8 mouse cellular contexts compared by ENCODE assay signal in the genomic region with DNA sequence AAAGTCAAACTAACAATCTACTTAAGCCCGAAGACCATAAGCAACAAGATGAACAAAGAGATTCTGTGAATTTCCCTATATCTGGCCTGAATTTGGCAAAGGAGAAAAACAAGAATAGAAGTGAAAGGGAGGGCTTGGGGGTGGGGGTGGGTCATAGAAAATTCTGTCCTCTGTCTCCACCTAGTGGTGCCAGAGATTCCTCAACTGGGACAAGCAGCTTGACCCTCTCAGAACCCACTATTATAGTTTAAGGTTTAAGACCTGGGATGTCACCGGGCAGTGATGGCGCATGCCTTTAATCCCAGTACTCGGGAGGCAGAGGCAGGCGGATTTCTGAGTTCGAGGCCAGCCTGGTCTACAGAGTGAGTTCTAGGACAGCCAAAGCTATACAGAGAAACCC. TPM values are rescaled to one million over a fixed set of nuclear protein-coding genes. Genes with fewer than 3 reads are reported as not detected.
DNase-seq lines count a peak whose midpoint lies in the region; ATAC-seq lines count a peak whose summit lies in the region.
"Had no signal": no experiment of that assay in that cellular context is flagged by ENCODE, and none has a peak within 500 bp of the region (broad histone marks: within the 10 kb centered on the region; RNA-seq: fewer than 3 reads in every experiment).

No protein-coding gene starts in this region.

- H3K4me1 ChIP-seq in kidney, embryonic 15.5 days, result 0 out of 2 replicates have a peak, but pooled peaks cover 2% of the 10 kb centered on the region
- no peaks in the 10 kb centered on the region for H3K4me1 ChIP-seq in embryonic facial prominence, embryonic 14.5 days (ENCODE audit: control insufficient read depth, insufficient read depth, low read length)

- no peak overlapping the region for H3K9ac ChIP-seq in kidney, embryonic 15.5 days
- no peak overlapping the region for H3K9ac ChIP-seq in embryonic facial prominence, embryonic 14.5 days (ENCODE audit: low read depth, low read length)

- no peak for ATAC-seq in kidney, embryonic 15.5 days (replicated peaks; ENCODE audit: low FRiP score)
- no peak for ATAC-seq in embryonic facial prominence, embryonic 14.5 days (ENCODE audit: low read depth)

- H3K4me2 ChIP-seq in kidney, embryonic 15.5 days, result no peak overlapping the region
- H3K4me2 ChIP-seq in embryonic facial prominence, embryonic 14.5 days (ENCODE audit: low read depth, low read length), result no peak overlapping the region

- H3K27me3 ChIP-seq in kidney, embryonic 15.5 days, result no peaks in the 10 kb centered on the region
- H3K27me3 ChIP-seq in embryonic facial prominence, embryonic 14.5 days (replicated peaks; ENCODE audit: control insufficient read depth, insufficient read depth, low read length), result no peaks in the 10 kb centered on the region

- H3K36me3 ChIP-seq in kidney, embryonic 15.5 days, result no peaks in the 10 kb centered on the region
- no peaks in the 10 kb centered on the region for H3K36me3 ChIP-seq in embryonic facial prominence, embryonic 14.5 days (ENCODE audit: control insufficient read depth, insufficient read depth, low read length)

- H3K9me3 ChIP-seq in kidney, embryonic 15.5 days (replicated peaks), result no peaks in the 10 kb centered on the region
- no peaks in the 10 kb centered on the region for H3K9me3 ChIP-seq in embryonic facial prominence, embryonic 14.5 days (ENCODE audit: control insufficient read depth, low read length)

- peak; percentile 33 for DNase-seq in kidney, adult 18-20 months
- peak; percentile 79 for DNase-seq in CD4-positive, CD25-positive, alpha-beta regulatory T cell, adult 2 months (ENCODE audit: low read depth, low spot score)
- peak; percentile 74 for DNase-seq in ZHBTc4 (ENCODE audit: low read depth, low spot score)
- peak; percentile 54 for DNase-seq in embryonic facial prominence, embryonic 14.5 days (ENCODE audit: low spot score)
- peak; percentile 60 to 64 for DNase-seq in kidney, postnatal 4 days
- peak; percentile 45 for DNase-seq in retina, postnatal 7 days (ENCODE audit: low read depth, low spot score)

- 64% methylated on average over 6 of the region's 6 CpGs for WGBS in kidney, embryonic 15.5 days
- WGBS in embryonic facial prominence, embryonic 14.5 days, result 64% methylated on average over 6 of the region's 6 CpGs

- H3K4me3 ChIP-seq in kidney, embryonic 15.5 days (replicated peaks), result no peak overlapping the region
- no peak overlapping the region for H3K4me3 ChIP-seq in embryonic facial prominence, embryonic 14.5 days (ENCODE audit: low read depth, low read length)

- H3K27ac ChIP-seq in kidney, embryonic 15.5 days, result no peak overlapping the region
- no peak overlapping the region for H3K27ac ChIP-seq in embryonic facial prominence, embryonic 14.5 days (replicated peaks; ENCODE audit: low read depth, low read length)
- H3K27ac ChIP-seq: macrophage had no signal

RNA-seq across cellular contexts. Expression of gene Nf2, which starts 12.6 kb away (rescaled TPM):
- polyA plus RNA-seq in kidney, embryonic 15.5 days (2015; fragmentation: Nextera tagmentation; extraction: Ambion mirVana), result 49.8 and 53.2 TPM in 2 replicates
- 40.5 and 43.1 TPM in 2 replicates for polyA plus RNA-seq in embryonic facial prominence, embryonic 14.5 days (2014; fragmentation: Nextera tagmentation; extraction: Ambion mirVana)

RNA-seq across cellular contexts. Expression of gene Nipsnap1, which starts 37.0 kb away (rescaled TPM):
- 78.4 and 81.4 TPM in 2 replicates for polyA plus RNA-seq in kidney, embryonic 15.5 days (2015; fragmentation: Nextera tagmentation; extraction: Ambion mirVana)
- 32.1 and 41.4 TPM in 2 replicates for polyA plus RNA-seq in embryonic facial prominence, embryonic 14.5 days (2014; fragmentation: Nextera tagmentation; extraction: Ambion mirVana)

RNA-seq across cellular contexts. Expression of gene Thoc5, which starts 58.4 kb away (rescaled TPM):
- 36.0 and 39.7 TPM in 2 replicates for polyA plus RNA-seq in kidney, embryonic 15.5 days (2015; fragmentation: Nextera tagmentation; extraction: Ambion mirVana)
- polyA plus RNA-seq in embryonic facial prominence, embryonic 14.5 days (2014; fragmentation: Nextera tagmentation; extraction: Ambion mirVana), result 27.9 and 32.3 TPM in 2 replicates
